Mouse (Mus musculus): ENCODE measurements at regions not wholly inside any gene's neighbourhood (a gene's known extent, or its start where the extent isn't known, plus 50 kb on each side); places are given as distances from the start of the nearest gene placed in this dataset.
"Not testable (repeated sequence)": the region's sequence is repeated elsewhere in the genome, so short reads cannot be mapped to it uniquely, and the experiment has no call there.

GRCm38 (mm10) chr16:15115386-15115785, 201.9 kb upstream of the Gm21897 start:
- Histone ChIP-seq H3K9me3 (ENCODE audit: control insufficient read depth, low read depth, low read length) (no peaks in the 10 kb centered on the region), H3K4me1 (ENCODE audit: control insufficient read depth, insufficient read depth, low read length) (peaks cover 5% of the 10 kb centered on the region; the same call in 1 of the 2 replicates), H3K9ac (replicated peaks; ENCODE audit: low read depth, low read length) (no peak overlapping the region), H3K36me3 (ENCODE audit: control insufficient read depth, insufficient read depth, low read length) (no peaks in the 10 kb centered on the region), H3K27ac (ENCODE audit: low read length) (no peak overlapping the region), H3K4me3 (ENCODE audit: low read depth, low read length) (no peak overlapping the region), H3K4me2 (replicated peaks; ENCODE audit: low read depth, low read length) (no peak overlapping the region), H3K27me3 (ENCODE audit: control insufficient read depth, insufficient read depth, low read length) (no peaks in the 10 kb centered on the region)
- 50% methylated on average over 2 of the region's 2 CpGs for WGBS
- no peak for ATAC-seq (ENCODE audit: insufficient number of reproducible peaks, insufficient read depth, low FRiP score, low read depth)

GRCm38 (mm10) chr16:15119799-15120198, 197.5 kb upstream of the Gm21897 start:
- Histone ChIP-seq H3K4me1 (ENCODE audit: control insufficient read depth, insufficient read depth, low read length) (no peaks in the 10 kb centered on the region; the same call in 1 of the 2 replicates), H3K4me3 (ENCODE audit: low read depth, low read length) (no peak overlapping the region), H3K27me3 (ENCODE audit: control insufficient read depth, insufficient read depth, low read length) (no peaks in the 10 kb centered on the region), H3K27ac (ENCODE audit: low read length) (no peak overlapping the region), H3K4me2 (replicated peaks; ENCODE audit: low read depth, low read length) (no peak overlapping the region), H3K36me3 (ENCODE audit: control insufficient read depth, insufficient read depth, low read length) (no peaks in the 10 kb centered on the region), H3K9me3 (ENCODE audit: control insufficient read depth, low read depth, low read length) (no peaks in the 10 kb centered on the region), H3K9ac (replicated peaks; ENCODE audit: low read depth, low read length) (no peak overlapping the region)
- no peak for ATAC-seq (ENCODE audit: insufficient number of reproducible peaks, insufficient read depth, low FRiP score, low read depth)
- 80% methylated on average over 1 of the region's 1 CpGs for WGBS

DNA sequence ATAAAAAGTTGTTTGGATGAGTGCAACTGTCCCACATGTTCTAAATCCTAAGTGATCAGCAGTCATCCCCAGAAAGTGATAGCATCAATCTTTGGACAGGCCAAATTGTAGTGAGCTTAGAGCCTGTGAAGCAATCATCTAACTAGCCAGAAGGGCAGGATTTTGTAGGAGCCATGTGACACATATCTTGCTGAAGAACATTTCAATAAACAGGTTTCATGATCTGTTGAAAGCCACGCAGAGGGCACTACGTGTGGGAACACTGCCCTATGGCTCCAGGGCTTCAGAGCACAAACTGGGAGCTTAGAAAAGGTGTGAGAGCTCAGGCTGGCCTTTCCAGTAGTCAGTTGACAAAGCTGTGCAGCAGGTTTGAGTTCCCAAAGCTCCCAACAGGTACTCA, 188.3 kb upstream of the Gm21897 start:
- Histone ChIP-seq H3K27me3 (ENCODE audit: control insufficient read depth, insufficient read depth, low read length) (no peaks in the 10 kb centered on the region), H3K27ac (ENCODE audit: low read length) (no peak overlapping the region), H3K36me3 (ENCODE audit: control insufficient read depth, insufficient read depth, low read length) (no peaks in the 10 kb centered on the region), H3K4me3 (ENCODE audit: low read depth, low read length) (no peak overlapping the region), H3K9me3 (ENCODE audit: control insufficient read depth, low read depth, low read length) (no peaks in the 10 kb centered on the region), H3K4me2 (replicated peaks; ENCODE audit: low read depth, low read length) (no peak overlapping the region), H3K4me1 (ENCODE audit: control insufficient read depth, insufficient read depth, low read length) (no peaks in the 10 kb centered on the region), H3K9ac (replicated peaks; ENCODE audit: low read depth, low read length) (no peak overlapping the region)
- 89% methylated on average over 2 of the region's 2 CpGs for WGBS
- ATAC-seq (ENCODE audit: insufficient number of reproducible peaks, insufficient read depth, low FRiP score, low read depth), result no peak

- ATAC-seq (ENCODE audit: insufficient number of reproducible peaks, insufficient read depth, low FRiP score, low read depth), result no peak
- Histone ChIP-seq H3K4me2 (replicated peaks; ENCODE audit: low read depth, low read length) (no peak overlapping the region), H3K27me3 (ENCODE audit: control insufficient read depth, insufficient read depth, low read length) (no peaks in the 10 kb centered on the region), H3K4me3 (ENCODE audit: low read depth, low read length) (no peak overlapping the region), H3K27ac (ENCODE audit: low read length) (no peak overlapping the region), H3K36me3 (ENCODE audit: control insufficient read depth, insufficient read depth, low read length) (no peaks in the 10 kb centered on the region), H3K4me1 (ENCODE audit: control insufficient read depth, insufficient read depth, low read length) (no peaks in the 10 kb centered on the region), H3K9me3 (ENCODE audit: control insufficient read depth, low read depth, low read length) (no peaks in the 10 kb centered on the region), H3K9ac (replicated peaks; ENCODE audit: low read depth, low read length) (no peak overlapping the region)
- 93% methylated on average over 2 of the region's 2 CpGs for WGBS
Measured at GRCm38 (mm10) chr16:15129806-15130205, 187.5 kb upstream of the Gm21897 start.

GRCm38 (mm10) chr16:15157852-15158251, 159.4 kb upstream of the Gm21897 start:
- Histone ChIP-seq H3K27ac (ENCODE audit: low read length) (no peak overlapping the region), H3K27me3 (ENCODE audit: control insufficient read depth, insufficient read depth, low read length) (no peaks in the 10 kb centered on the region), H3K4me3 (ENCODE audit: low read depth, low read length) (no peak overlapping the region), H3K9ac (replicated peaks; ENCODE audit: low read depth, low read length) (no peak overlapping the region), H3K9me3 (ENCODE audit: control insufficient read depth, low read depth, low read length) (no peaks in the 10 kb centered on the region), H3K4me1 (ENCODE audit: control insufficient read depth, insufficient read depth, low read length) (no peaks in the 10 kb centered on the region), H3K36me3 (ENCODE audit: control insufficient read depth, insufficient read depth, low read length) (no peaks in the 10 kb centered on the region), H3K4me2 (replicated peaks; ENCODE audit: low read depth, low read length) (no peak overlapping the region)
- no peak for ATAC-seq (ENCODE audit: insufficient number of reproducible peaks, insufficient read depth, low FRiP score, low read depth)
- 78% methylated on average over 2 of the region's 2 CpGs for WGBS

DNA sequence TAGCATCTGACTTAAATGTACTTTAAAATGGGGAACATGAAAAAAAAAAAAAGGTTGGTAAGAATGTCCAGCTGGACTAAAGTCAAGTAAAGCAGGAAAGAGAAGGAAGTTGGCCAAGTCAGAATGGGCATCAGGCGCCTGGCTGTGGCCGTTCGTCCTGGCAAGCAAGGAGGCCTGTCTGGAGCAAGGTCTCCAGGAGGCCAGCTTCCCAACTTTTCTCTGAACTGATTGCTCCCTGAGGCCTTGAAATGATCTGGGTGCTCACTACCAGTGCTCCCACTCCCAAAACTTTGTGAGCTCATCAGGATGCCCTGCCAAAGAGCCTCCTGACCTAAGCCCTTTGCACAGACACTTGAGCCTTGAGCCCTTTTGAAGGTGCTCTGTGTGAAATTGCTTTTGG, 141.7 kb upstream of the Gm21897 start:
- no peak for ATAC-seq (ENCODE audit: insufficient number of reproducible peaks, insufficient read depth, low FRiP score, low read depth)
- no peaks in the 10 kb centered on the region for H3K36me3 ChIP-seq (ENCODE audit: control insufficient read depth, insufficient read depth, low read length)
- whole genome bisulfite sequencing, result 90% methylated on average over 3 of the region's 3 CpGs
- H3K27ac ChIP-seq (ENCODE audit: low read length), result no peak overlapping the region
- H3K4me2 ChIP-seq (replicated peaks; ENCODE audit: low read depth, low read length), result no peak overlapping the region
- no peak overlapping the region for H3K9ac ChIP-seq (replicated peaks; ENCODE audit: low read depth, low read length)
- H3K9me3 ChIP-seq (ENCODE audit: control insufficient read depth, low read depth, low read length), result no peaks in the 10 kb centered on the region
- H3K4me3 ChIP-seq (ENCODE audit: low read depth, low read length), result no peak overlapping the region
- H3K27me3 ChIP-seq (ENCODE audit: control insufficient read depth, insufficient read depth, low read length), result no peaks in the 10 kb centered on the region
- no peaks in the 10 kb centered on the region for H3K4me1 ChIP-seq (ENCODE audit: control insufficient read depth, insufficient read depth, low read length)

DNA sequence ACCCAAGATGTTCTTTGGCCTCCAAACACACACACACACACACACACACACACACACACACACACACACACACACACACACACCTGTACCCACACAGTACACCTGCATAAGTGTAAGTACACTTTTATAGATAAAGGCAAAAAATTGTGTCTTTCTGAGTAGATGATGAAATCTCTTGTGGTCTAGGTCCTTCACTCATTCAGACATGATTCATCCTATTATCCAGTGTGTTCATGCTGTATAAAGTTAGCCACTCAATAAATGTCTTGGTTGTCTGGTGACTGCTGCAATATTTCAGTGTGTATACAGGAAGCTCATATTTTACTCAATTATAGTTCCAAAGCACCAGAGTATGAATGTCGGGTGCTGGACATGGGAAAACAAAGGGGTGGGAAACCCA, 131.5 kb upstream of the Gm21897 start:
- Histone ChIP-seq H3K27ac (ENCODE audit: low read length) (no peak overlapping the region), H3K27me3 (ENCODE audit: control insufficient read depth, insufficient read depth, low read length) (no peaks in the 10 kb centered on the region), H3K36me3 (ENCODE audit: control insufficient read depth, insufficient read depth, low read length) (no peaks in the 10 kb centered on the region), H3K9me3 (ENCODE audit: control insufficient read depth, low read depth, low read length) (no peaks in the 10 kb centered on the region), H3K4me1 (ENCODE audit: control insufficient read depth, insufficient read depth, low read length) (no peaks in the 10 kb centered on the region), H3K9ac (replicated peaks; ENCODE audit: low read depth, low read length) (no peak overlapping the region), H3K4me3 (ENCODE audit: low read depth, low read length) (no peak overlapping the region), H3K4me2 (replicated peaks; ENCODE audit: low read depth, low read length) (no peak overlapping the region)
- 89% methylated on average over 1 of the region's 1 CpGs for WGBS
- ATAC-seq (ENCODE audit: insufficient number of reproducible peaks, insufficient read depth, low FRiP score, low read depth), result no peak

DNA sequence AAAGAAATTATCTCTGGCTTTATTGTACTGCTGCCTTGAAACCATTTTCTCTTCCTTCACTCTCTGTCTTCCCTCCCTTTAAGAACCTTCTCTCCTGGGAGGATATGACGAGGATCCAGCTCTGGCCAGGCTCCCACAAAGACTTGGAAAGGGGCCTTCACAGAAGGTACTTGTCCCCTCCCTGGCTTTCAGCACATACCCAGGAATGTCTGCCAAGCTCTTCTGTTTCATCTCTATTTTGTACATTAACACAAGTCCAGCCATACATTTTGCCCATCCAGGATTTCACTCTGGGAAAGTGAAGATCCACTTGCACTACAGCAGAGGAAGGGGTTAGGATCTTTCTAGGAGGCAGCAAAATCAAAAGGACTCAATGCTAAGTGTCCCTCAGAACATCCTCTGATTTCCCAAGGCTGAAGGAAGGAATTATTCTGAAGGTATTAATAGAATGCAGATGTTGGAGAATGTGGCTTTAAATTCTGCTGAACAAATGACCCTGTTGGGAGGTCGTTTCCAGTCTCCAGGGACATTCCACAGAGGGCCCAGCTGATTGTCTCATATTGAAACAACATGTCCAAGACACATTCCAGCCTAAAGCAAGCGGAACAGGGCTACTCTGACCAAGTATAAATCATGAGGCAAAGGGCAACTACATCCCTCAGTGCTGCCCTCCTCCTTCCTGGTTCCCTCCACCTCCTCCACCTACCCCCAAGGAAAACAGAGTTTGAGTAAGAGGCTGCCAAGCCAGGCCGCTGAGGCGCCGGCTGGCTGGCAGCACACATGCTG, 122.1 kb upstream of the Gm21897 start:
- H3K9ac ChIP-seq (replicated peaks; ENCODE audit: low read depth, low read length), result no peak overlapping the region
- 23% methylated on average over 6 of the region's 6 CpGs for WGBS
- ATAC-seq (ENCODE audit: insufficient number of reproducible peaks, insufficient read depth, low FRiP score, low read depth), result peak; percentile 58; the same call in 1 of the 2 replicates
- no peak overlapping the region for H3K4me2 ChIP-seq (replicated peaks; ENCODE audit: low read depth, low read length)
- no peak overlapping the region for H3K4me3 ChIP-seq (ENCODE audit: low read depth, low read length)
- no peaks in the 10 kb centered on the region for H3K36me3 ChIP-seq (ENCODE audit: control insufficient read depth, insufficient read depth, low read length)
- no peaks in the 10 kb centered on the region for H3K27me3 ChIP-seq (ENCODE audit: control insufficient read depth, insufficient read depth, low read length)
- peak overlapping the region; percentile 69; the same call in 1 of the 2 replicates for H3K27ac ChIP-seq (ENCODE audit: low read length)
- no peaks in the 10 kb centered on the region for H3K9me3 ChIP-seq (ENCODE audit: control insufficient read depth, low read depth, low read length)
- H3K4me1 ChIP-seq (ENCODE audit: control insufficient read depth, insufficient read depth, low read length), result peaks cover 9% of the 10 kb centered on the region; the same call in 1 of the 2 replicates

DNA sequence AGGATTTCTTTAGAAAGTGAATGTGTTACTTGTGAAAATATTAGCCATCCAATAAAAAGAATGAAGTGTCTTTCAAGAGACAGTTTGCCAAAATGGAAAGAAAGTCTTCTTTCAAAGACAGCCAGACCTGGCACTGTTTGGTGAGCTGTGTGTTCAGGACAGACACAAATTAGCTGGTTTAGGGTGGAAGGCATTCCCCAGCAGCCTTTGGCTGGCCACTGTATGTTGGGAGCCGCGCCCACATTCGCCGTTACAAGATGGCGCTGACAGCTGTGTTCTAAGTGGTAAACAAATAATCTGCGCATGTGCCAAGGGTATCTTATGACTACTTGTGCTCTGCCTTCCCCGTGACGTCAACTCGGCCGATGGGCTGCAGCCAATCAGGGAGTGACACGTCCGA, 121.3 kb upstream of the Gm21897 start:
- H3K4me1 ChIP-seq (ENCODE audit: control insufficient read depth, insufficient read depth, low read length); ATAC-seq (ENCODE audit: insufficient number of reproducible peaks, insufficient read depth, low FRiP score, low read depth); H3K27me3 ChIP-seq (ENCODE audit: control insufficient read depth, insufficient read depth, low read length); H3K36me3 ChIP-seq (ENCODE audit: control insufficient read depth, insufficient read depth, low read length); H3K9ac ChIP-seq (replicated peaks; ENCODE audit: low read depth, low read length); H3K4me3 ChIP-seq (ENCODE audit: low read depth, low read length); H3K9me3 ChIP-seq (ENCODE audit: control insufficient read depth, low read depth, low read length); H3K4me2 ChIP-seq (replicated peaks; ENCODE audit: low read depth, low read length): not testable (repeated sequence)
- peak overlapping the region; percentile 69; the same call in 1 of the 2 replicates for H3K27ac ChIP-seq (ENCODE audit: low read length)
- 93% methylated on average over 6 of the region's 12 CpGs for WGBS

Measured in stomach, embryonic 14.5 days (tissue).